Mouse (Mus musculus): ENCODE measurements around the gene Prex1. TPM values are rescaled to one million over a fixed set of nuclear protein-coding genes. Genes with fewer than 3 reads are reported as not detected.

Gene Prex1
- polyA plus RNA-seq, 1 experiment from 2014 or later = 16.9 TPM

GRCm38 (mm10) chr2:166569182-166569581 is 144.4 kb downstream of the Prex1 start:
- 86% methylated on average over 9 of the region's 9 CpGs for WGBS
- H3K36me3 ChIP-seq (ENCODE audit: control insufficient read depth, insufficient read depth, low read length) = peaks cover 4% of the 10 kb centered on the region; the same call in 1 of the 2 replicates
- H3K4me3 ChIP-seq (ENCODE audit: low read length) = no peak overlapping the region
- H3K27ac ChIP-seq (ENCODE audit: low read depth, low read length) = no peak overlapping the region
- H3K9ac ChIP-seq (ENCODE audit: low read depth, low read length) = no peak overlapping the region
- no peak for ATAC-seq (ENCODE audit: low FRiP score, low TSS enrichment)
- no peaks in the 10 kb centered on the region for H3K9me3 ChIP-seq (ENCODE audit: control insufficient read depth, low read length)
- H3K4me2 ChIP-seq (replicated peaks; ENCODE audit: low read depth, low read length) = no peak overlapping the region
- H3K4me1 ChIP-seq (ENCODE audit: control insufficient read depth, insufficient read depth, low read length) = no peaks in the 10 kb centered on the region; the same call in 1 of the 2 replicates
- no peaks in the 10 kb centered on the region for H3K27me3 ChIP-seq (ENCODE audit: control insufficient read depth, insufficient read depth, low read length)

GRCm38 (mm10) chr2:166565503-166565902 is 148.1 kb downstream of the Prex1 start:
- Histone ChIP-seq H3K9ac (ENCODE audit: low read depth, low read length) (no peak overlapping the region), H3K27ac (ENCODE audit: low read depth, low read length) (no peak overlapping the region), H3K36me3 (ENCODE audit: control insufficient read depth, insufficient read depth, low read length) (peaks cover 4% of the 10 kb centered on the region; the same call in 1 of the 2 replicates), H3K9me3 (ENCODE audit: control insufficient read depth, low read length) (no peaks in the 10 kb centered on the region), H3K4me2 (replicated peaks; ENCODE audit: low read depth, low read length) (no peak overlapping the region), H3K27me3 (ENCODE audit: control insufficient read depth, insufficient read depth, low read length) (no peaks in the 10 kb centered on the region), H3K4me3 (ENCODE audit: low read length) (no peak overlapping the region), H3K4me1 (ENCODE audit: control insufficient read depth, insufficient read depth, low read length) (peaks cover 3% of the 10 kb centered on the region; the same call in 1 of the 2 replicates)
- ATAC-seq (ENCODE audit: low FRiP score, low TSS enrichment) = no peak
- 72% methylated on average over 5 of the region's 5 CpGs for WGBS

GRCm38 (mm10) chr2:166564455-166564854 is 149.2 kb downstream of the Prex1 start:
- peaks cover 4% of the 10 kb centered on the region; the same call in 1 of the 2 replicates for H3K36me3 ChIP-seq (ENCODE audit: control insufficient read depth, insufficient read depth, low read length)
- H3K9ac ChIP-seq (ENCODE audit: low read depth, low read length) = no peak overlapping the region
- H3K27ac ChIP-seq (ENCODE audit: low read depth, low read length) = no peak overlapping the region
- no peak overlapping the region; the same call in 1 of the 2 replicates for H3K4me2 ChIP-seq (replicated peaks; ENCODE audit: low read depth, low read length)
- peaks cover 3% of the 10 kb centered on the region; the same call in 1 of the 2 replicates for H3K4me1 ChIP-seq (ENCODE audit: control insufficient read depth, insufficient read depth, low read length)
- no peaks in the 10 kb centered on the region for H3K27me3 ChIP-seq (ENCODE audit: control insufficient read depth, insufficient read depth, low read length)
- H3K4me3 ChIP-seq (ENCODE audit: low read length) = no peak overlapping the region
- WGBS = 6% methylated on average over 11 of the region's 11 CpGs
- 0 out of 2 replicates have a peak, but pooled peaks have one; percentile 64 for ATAC-seq (ENCODE audit: low FRiP score, low TSS enrichment)
- no peaks in the 10 kb centered on the region for H3K9me3 ChIP-seq (ENCODE audit: control insufficient read depth, low read length)

- Histone ChIP-seq H3K36me3 (ENCODE audit: control insufficient read depth, insufficient read depth, low read length) (peaks cover 4% of the 10 kb centered on the region; the same call in 1 of the 2 replicates), H3K4me3 (ENCODE audit: low read length) (no peak overlapping the region), H3K4me2 (replicated peaks; ENCODE audit: low read depth, low read length) (no peak overlapping the region; the same call in 1 of the 2 replicates), H3K9ac (ENCODE audit: low read depth, low read length) (no peak overlapping the region), H3K9me3 (ENCODE audit: control insufficient read depth, low read length) (no peaks in the 10 kb centered on the region), H3K27ac (ENCODE audit: low read depth, low read length) (no peak overlapping the region), H3K4me1 (ENCODE audit: control insufficient read depth, insufficient read depth, low read length) (peaks cover 3% of the 10 kb centered on the region; the same call in 1 of the 2 replicates), H3K27me3 (ENCODE audit: control insufficient read depth, insufficient read depth, low read length) (no peaks in the 10 kb centered on the region)
- ATAC-seq (ENCODE audit: low FRiP score, low TSS enrichment) = 0 out of 2 replicates have a peak, but pooled peaks have one; percentile 43
- 12% methylated on average over 6 of the region's 6 CpGs for WGBS
Measured at GRCm38 (mm10) chr2:166563890-166564289, 149.7 kb downstream of the Prex1 start.

- H3K4me1 ChIP-seq (ENCODE audit: control insufficient read depth, insufficient read depth, low read length) = peaks cover 3% of the 10 kb centered on the region; the same call in 1 of the 2 replicates
- H3K27me3 ChIP-seq (ENCODE audit: control insufficient read depth, insufficient read depth, low read length) = no peaks in the 10 kb centered on the region
- no peak overlapping the region for H3K27ac ChIP-seq (ENCODE audit: low read depth, low read length)
- peaks cover 4% of the 10 kb centered on the region; the same call in 1 of the 2 replicates for H3K36me3 ChIP-seq (ENCODE audit: control insufficient read depth, insufficient read depth, low read length)
- H3K9me3 ChIP-seq (ENCODE audit: control insufficient read depth, low read length) = no peaks in the 10 kb centered on the region
- H3K9ac ChIP-seq (ENCODE audit: low read depth, low read length) = no peak overlapping the region
- no peak overlapping the region for H3K4me2 ChIP-seq (replicated peaks; ENCODE audit: low read depth, low read length)
- 87% methylated on average over 9 of the region's 9 CpGs for WGBS
- ATAC-seq (ENCODE audit: low FRiP score, low TSS enrichment) = no peak
- H3K4me3 ChIP-seq (ENCODE audit: low read length) = no peak overlapping the region
Measured at GRCm38 (mm10) chr2:166563076-166563475, 150.6 kb downstream of the Prex1 start.

GRCm38 (mm10) chr2:166561781-166562180 is 151.9 kb downstream of the Prex1 start:
- H3K9ac ChIP-seq (ENCODE audit: low read depth, low read length) = no peak overlapping the region
- no peak overlapping the region for H3K27ac ChIP-seq (ENCODE audit: low read depth, low read length)
- H3K4me1 ChIP-seq (ENCODE audit: control insufficient read depth, insufficient read depth, low read length) = peaks cover 3% of the 10 kb centered on the region; the same call in 1 of the 2 replicates
- no peaks in the 10 kb centered on the region for H3K27me3 ChIP-seq (ENCODE audit: control insufficient read depth, insufficient read depth, low read length)
- H3K4me2 ChIP-seq (replicated peaks; ENCODE audit: low read depth, low read length) = no peak overlapping the region
- ATAC-seq (ENCODE audit: low FRiP score, low TSS enrichment) = no peak
- no peak overlapping the region for H3K4me3 ChIP-seq (ENCODE audit: low read length)
- WGBS = 54% methylated on average over 7 of the region's 7 CpGs
- H3K36me3 ChIP-seq (ENCODE audit: control insufficient read depth, insufficient read depth, low read length) = no peaks in the 10 kb centered on the region
- no peaks in the 10 kb centered on the region for H3K9me3 ChIP-seq (ENCODE audit: control insufficient read depth, low read length)

- Histone ChIP-seq H3K27ac (ENCODE audit: low read depth, low read length) (no peak overlapping the region), H3K4me3 (ENCODE audit: low read length) (no peak overlapping the region), H3K27me3 (ENCODE audit: control insufficient read depth, insufficient read depth, low read length) (no peaks in the 10 kb centered on the region), H3K9me3 (ENCODE audit: control insufficient read depth, low read length) (no peaks in the 10 kb centered on the region), H3K9ac (ENCODE audit: low read depth, low read length) (no peak overlapping the region), H3K4me1 (ENCODE audit: control insufficient read depth, insufficient read depth, low read length) (peaks cover 3% of the 10 kb centered on the region; the same call in 1 of the 2 replicates), H3K4me2 (replicated peaks; ENCODE audit: low read depth, low read length) (no peak overlapping the region), H3K36me3 (ENCODE audit: control insufficient read depth, insufficient read depth, low read length) (no peaks in the 10 kb centered on the region)
- no peak for ATAC-seq (ENCODE audit: low FRiP score, low TSS enrichment)
- 72% methylated on average over 7 of the region's 7 CpGs for WGBS
Measured at GRCm38 (mm10) chr2:166560826-166561225, 152.8 kb downstream of the Prex1 start.

- no peaks in the 10 kb centered on the region for H3K36me3 ChIP-seq (ENCODE audit: control insufficient read depth, insufficient read depth, low read length)
- no peak overlapping the region for H3K27ac ChIP-seq (ENCODE audit: low read depth, low read length)
- 15% methylated on average over 10 of the region's 10 CpGs for WGBS
- no peak for ATAC-seq (ENCODE audit: low FRiP score, low TSS enrichment)
- no peak overlapping the region for H3K9ac ChIP-seq (ENCODE audit: low read depth, low read length)
- no peak overlapping the region for H3K4me3 ChIP-seq (ENCODE audit: low read length)
- H3K9me3 ChIP-seq (ENCODE audit: control insufficient read depth, low read length) = no peaks in the 10 kb centered on the region
- H3K4me1 ChIP-seq (ENCODE audit: control insufficient read depth, insufficient read depth, low read length) = peaks cover 3% of the 10 kb centered on the region; the same call in 1 of the 2 replicates
- H3K4me2 ChIP-seq (replicated peaks; ENCODE audit: low read depth, low read length) = no peak overlapping the region
- no peaks in the 10 kb centered on the region for H3K27me3 ChIP-seq (ENCODE audit: control insufficient read depth, insufficient read depth, low read length)
Measured at GRCm38 (mm10) chr2:166559531-166559930, 154.1 kb downstream of the Prex1 start.

- Histone ChIP-seq H3K27ac (ENCODE audit: low read depth, low read length) (no peak overlapping the region), H3K4me2 (replicated peaks; ENCODE audit: low read depth, low read length) (no peak overlapping the region), H3K9ac (ENCODE audit: low read depth, low read length) (no peak overlapping the region), H3K4me1 (ENCODE audit: control insufficient read depth, insufficient read depth, low read length) (peaks cover 8% of the 10 kb centered on the region), H3K27me3 (ENCODE audit: control insufficient read depth, insufficient read depth, low read length) (no peaks in the 10 kb centered on the region), H3K4me3 (ENCODE audit: low read length) (no peak overlapping the region), H3K9me3 (ENCODE audit: control insufficient read depth, low read length) (no peaks in the 10 kb centered on the region), H3K36me3 (ENCODE audit: control insufficient read depth, insufficient read depth, low read length) (no peaks in the 10 kb centered on the region)
- 73% methylated on average over 2 of the region's 2 CpGs for WGBS
- no peak for ATAC-seq (ENCODE audit: low FRiP score, low TSS enrichment)
Measured at GRCm38 (mm10) chr2:166555508-166555907, 158.1 kb downstream of the Prex1 start.

All from kidney, embryonic 14.5 days (tissue).